Mouse (Mus musculus): ENCODE measurements around the gene Olfr159.
"Not testable (repeated sequence)": the region's sequence is repeated elsewhere in the genome, so short reads cannot be mapped to it uniquely, and the experiment has no call there.

The Olfr159 gene

GRCm38 (mm10) chr4:43770909-43771308 is at the start of gene Olfr159:
Gene Olfr159 (minus strand): TSS chr4:43771009.
- in situ Hi-C loops (cut with MboI; ENCODE audit: low sequenced_read_pairs): no loop called here

- in situ Hi-C loops (cut with MboI; ENCODE audit: low sequenced_read_pairs): no loop called here
Measured at GRCm38 (mm10) chr4:43798936-43799335, 28.1 kb upstream of the Olfr159 start.

GRCm38 (mm10) chr4:43795844-43796243 is 25.0 kb upstream of the Olfr159 start:
- in situ Hi-C loops (cut with MboI; ENCODE audit: low sequenced_read_pairs): not testable (repeated sequence)

GRCm38 (mm10) chr4:43795296-43795695 is 24.5 kb upstream of the Olfr159 start:
- in situ Hi-C loops (cut with MboI; ENCODE audit: low sequenced_read_pairs): no loop called here

- in situ Hi-C loops (cut with MboI; ENCODE audit: low sequenced_read_pairs): no loop called here
Measured at GRCm38 (mm10) chr4:43772304-43772703, 1.5 kb upstream of the Olfr159 start.

GRCm38 (mm10) chr4:43771626-43772025 is 817 bp upstream of the Olfr159 start:
- in situ Hi-C loops (cut with MboI; ENCODE audit: low sequenced_read_pairs): no loop called here

- in situ Hi-C loops (cut with MboI; ENCODE audit: low sequenced_read_pairs): no loop called here
Measured at GRCm38 (mm10) chr4:43769374-43769773, 1.4 kb downstream of the Olfr159 start.

GRCm38 (mm10) chr4:43768341-43768740 is 2.5 kb downstream of the Olfr159 start:
- in situ Hi-C loops (cut with MboI; ENCODE audit: low sequenced_read_pairs): no loop called here

GRCm38 (mm10) chr4:43763410-43763809 is 7.4 kb downstream of the Olfr159 start:
- in situ Hi-C loops (cut with MboI; ENCODE audit: low sequenced_read_pairs): no loop called here

- in situ Hi-C loops (cut with MboI; ENCODE audit: low sequenced_read_pairs): no loop called here
Measured at GRCm38 (mm10) chr4:43761336-43761735, 9.5 kb downstream of the Olfr159 start.

- in situ Hi-C loops (cut with MboI; ENCODE audit: low sequenced_read_pairs): no loop called here
Measured at GRCm38 (mm10) chr4:43760460-43760859, 10.3 kb downstream of the Olfr159 start.

- in situ Hi-C loops (cut with MboI; ENCODE audit: low sequenced_read_pairs): no loop called here
Measured at GRCm38 (mm10) chr4:43759571-43760418, 11.0 kb downstream of the Olfr159 start.

- in situ Hi-C loops (cut with MboI; ENCODE audit: low sequenced_read_pairs): no loop called here
Measured at GRCm38 (mm10) chr4:43757213-43757612, 13.6 kb downstream of the Olfr159 start.

GRCm38 (mm10) chr4:43745187-43745586 is 25.6 kb downstream of the Olfr159 start:
- in situ Hi-C loops (cut with MboI; ENCODE audit: low sequenced_read_pairs): loop anchor here (25.0 kb wide), 2 partner anchors 117 to 242 kb away; partner anchors contain the start of genes Ccin and Olfr155

- in situ Hi-C loops (cut with MboI; ENCODE audit: low sequenced_read_pairs): loop anchor here (25.0 kb wide), 2 partner anchors 119 to 244 kb away; partner anchors contain the start of genes Ccin and Olfr155
Measured at GRCm38 (mm10) chr4:43743099-43743498, 27.7 kb downstream of the Olfr159 start.

- in situ Hi-C loops (cut with MboI; ENCODE audit: low sequenced_read_pairs): loop anchor here (25.0 kb wide), 2 partner anchors 120 to 245 kb away; partner anchors contain the start of genes Ccin and Olfr155
Measured at GRCm38 (mm10) chr4:43742637-43743036, 28.2 kb downstream of the Olfr159 start.

- in situ Hi-C loops (cut with MboI; ENCODE audit: low sequenced_read_pairs): loop anchor here (25.0 kb wide), 2 partner anchors 121 to 246 kb away; partner anchors contain the start of genes Ccin and Olfr155
Measured at GRCm38 (mm10) chr4:43741526-43741925, 29.3 kb downstream of the Olfr159 start.

- in situ Hi-C loops (cut with MboI; ENCODE audit: low sequenced_read_pairs): loop anchor here (25.0 kb wide), 2 partner anchors 123 to 248 kb away; partner anchors contain the start of genes Ccin and Olfr155
Measured at GRCm38 (mm10) chr4:43738989-43739674, 31.7 kb downstream of the Olfr159 start.

GRCm38 (mm10) chr4:43737144-43737543 is 33.7 kb downstream of the Olfr159 start:
- in situ Hi-C loops (cut with MboI; ENCODE audit: low sequenced_read_pairs): loop anchor here (25.0 kb wide), 2 partner anchors 125 to 250 kb away; partner anchors contain the start of genes Ccin and Olfr155

- in situ Hi-C loops (cut with MboI; ENCODE audit: low sequenced_read_pairs): loop anchor here (25.0 kb wide), 2 partner anchors 129 to 254 kb away; partner anchors contain the start of genes Ccin and Olfr155
Measured at GRCm38 (mm10) chr4:43733186-43733585, 37.6 kb downstream of the Olfr159 start.

GRCm38 (mm10) chr4:43732171-43732570 is 38.6 kb downstream of the Olfr159 start:
- in situ Hi-C loops (cut with MboI; ENCODE audit: low sequenced_read_pairs): loop anchor here (25.0 kb wide), 2 partner anchors 130 to 255 kb away; partner anchors contain the start of genes Ccin and Olfr155

Measured in CH12F3 (cell line).